Mouse (Mus musculus) mesoderm, embryonic 11.5 days (tissue): ENCODE measurements around the gene Mad2l2.
"Not testable (repeated sequence)": the region's sequence is repeated elsewhere in the genome, so short reads cannot be mapped to it uniquely, and the experiment has no call there.

Source experiments
- DNase-seq: peaks from one replicate; pipeline ENCODE4 v3.0.0-alpha.2; 2012; ENCODE audit warnings: low read depth, low spot score

Gene Mad2l2

DNA sequence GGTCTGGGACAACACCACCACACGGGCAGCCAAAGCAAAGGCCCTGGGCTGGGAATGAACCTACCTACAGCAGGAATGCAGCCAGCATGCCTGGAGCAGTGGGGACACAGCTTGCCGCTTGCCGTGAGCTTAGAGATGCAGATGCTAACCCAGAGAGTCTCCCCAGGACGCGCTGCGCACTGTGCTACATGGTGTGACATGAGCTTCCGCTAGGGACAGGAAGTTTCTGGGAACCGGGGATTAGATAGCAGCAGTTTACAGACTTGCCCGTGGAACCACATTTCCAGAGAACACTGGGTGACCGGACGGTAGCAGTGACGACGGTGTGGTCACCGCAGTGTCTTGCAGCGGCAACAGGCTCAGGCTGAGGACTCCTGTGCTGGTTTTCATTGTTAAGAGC, 39.4 kb downstream of the Mad2l2 start:
- no peak for DNase-seq

DNA sequence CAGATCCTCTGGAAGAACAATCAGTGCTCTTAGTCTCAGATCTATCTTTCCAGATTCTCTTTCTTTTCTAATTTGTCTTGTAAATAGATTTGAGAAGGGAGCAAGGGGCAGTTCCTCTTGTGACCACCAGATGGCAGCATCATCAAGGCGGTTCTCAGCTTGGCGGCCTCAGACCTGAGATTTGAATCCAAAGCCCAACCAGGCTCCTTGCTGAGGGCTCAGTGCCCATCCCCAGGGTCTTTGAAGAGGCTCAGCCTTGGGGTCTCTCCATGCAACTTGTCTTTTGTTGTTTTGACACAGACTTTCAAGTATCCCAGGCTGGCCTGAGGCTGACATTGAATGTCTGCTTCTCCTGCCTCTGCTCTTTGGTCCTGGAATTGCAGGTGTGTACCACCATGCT, 40.7 kb downstream of the Mad2l2 start:
- DNase-seq: peak; percentile 71

DNA sequence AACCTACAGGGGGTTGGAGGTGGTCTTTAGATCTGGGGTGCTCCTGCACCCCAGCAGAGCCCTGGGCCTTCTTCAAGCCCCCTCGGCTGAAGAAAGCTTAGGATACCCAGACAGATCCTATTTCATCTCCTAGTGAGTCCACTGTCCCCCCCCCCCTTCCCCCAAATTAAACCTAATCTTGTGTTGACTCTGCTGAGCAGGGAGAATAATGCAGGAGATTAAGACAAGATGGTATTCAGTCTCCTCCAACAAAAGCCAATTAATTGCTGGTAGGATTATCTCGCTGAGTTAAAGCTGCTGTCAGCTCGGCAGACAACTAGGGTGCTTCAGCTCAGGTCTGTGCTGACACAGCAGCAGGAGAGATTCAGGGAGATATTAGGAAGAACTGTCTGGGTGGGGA, 41.1 kb downstream of the Mad2l2 start:
- DNase-seq: no peak

DNA sequence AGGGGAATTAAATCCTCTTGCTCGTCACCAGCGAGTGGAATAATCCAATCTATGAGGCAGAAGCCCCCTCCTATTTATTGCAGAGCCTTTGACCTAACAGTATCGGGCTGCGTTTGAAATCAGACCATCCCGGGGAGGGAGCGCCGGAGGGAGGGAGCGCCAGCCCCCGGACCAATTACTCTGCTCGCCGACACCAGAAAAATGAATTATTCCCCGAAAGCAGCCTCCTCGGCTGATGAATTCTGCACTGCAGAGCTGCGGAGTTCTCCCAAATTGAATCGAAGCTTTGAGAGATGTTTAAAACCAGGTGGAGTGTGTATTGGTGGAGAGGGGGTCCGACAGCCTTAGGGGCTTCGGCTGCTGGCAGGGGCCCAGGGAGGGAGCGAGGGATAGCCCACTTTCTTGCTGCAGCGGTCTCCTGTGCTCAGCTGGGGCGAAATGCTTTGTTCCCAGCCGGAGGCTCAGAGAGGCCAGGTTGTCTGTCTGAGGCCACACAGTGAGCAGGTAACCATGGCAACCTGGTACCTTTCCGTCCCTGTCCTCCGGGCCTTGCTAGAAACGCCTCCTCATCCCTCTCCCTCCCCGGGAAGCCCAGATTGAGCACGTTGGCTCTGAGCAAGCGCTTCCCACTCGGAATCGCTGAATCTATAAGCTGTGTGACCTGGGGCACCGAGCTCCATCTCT, 43.8 kb downstream of the Mad2l2 start:
- peak; percentile 56 for DNase-seq

DNA sequence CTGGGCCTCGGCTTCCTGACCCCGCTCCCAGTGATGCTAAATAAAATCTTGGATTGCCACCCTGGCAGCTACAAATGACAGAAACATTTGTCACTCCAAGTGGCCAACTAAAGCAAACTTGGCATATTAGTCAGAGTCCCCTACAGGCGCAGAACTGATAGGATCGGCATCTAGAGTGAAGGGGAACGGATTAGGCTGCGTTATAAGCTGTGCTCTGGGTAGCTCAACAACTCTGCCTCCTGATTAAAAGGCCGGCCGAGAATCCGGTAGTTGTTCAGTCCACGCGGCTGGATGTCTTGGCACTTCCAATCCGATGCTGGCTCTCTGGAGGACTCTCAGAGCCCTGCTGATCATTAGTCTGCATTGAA, 44.3 kb downstream of the Mad2l2 start:
- DNase-seq: no peak

DNA sequence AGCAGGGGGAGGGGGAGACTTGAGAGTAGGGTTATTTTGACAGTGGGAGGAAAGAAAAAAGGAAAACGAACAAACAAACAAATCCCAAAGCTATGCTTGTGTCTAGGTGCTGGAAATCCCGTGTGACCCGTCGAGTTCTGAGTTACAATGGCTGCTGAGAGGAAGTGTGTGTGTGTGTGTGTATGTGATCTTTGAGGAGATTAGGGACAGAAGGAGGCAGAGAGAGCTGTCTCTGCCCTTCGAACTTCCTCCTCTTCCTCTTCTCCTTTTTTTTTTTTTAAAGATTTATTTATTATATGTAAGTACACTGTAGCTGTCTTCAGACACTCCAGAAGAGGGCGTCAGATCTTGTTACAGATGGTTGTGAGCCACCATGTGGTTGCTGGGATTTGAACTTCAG, 46.4 kb downstream of the Mad2l2 start:
- DNase-seq: not testable (repeated sequence)

DNA sequence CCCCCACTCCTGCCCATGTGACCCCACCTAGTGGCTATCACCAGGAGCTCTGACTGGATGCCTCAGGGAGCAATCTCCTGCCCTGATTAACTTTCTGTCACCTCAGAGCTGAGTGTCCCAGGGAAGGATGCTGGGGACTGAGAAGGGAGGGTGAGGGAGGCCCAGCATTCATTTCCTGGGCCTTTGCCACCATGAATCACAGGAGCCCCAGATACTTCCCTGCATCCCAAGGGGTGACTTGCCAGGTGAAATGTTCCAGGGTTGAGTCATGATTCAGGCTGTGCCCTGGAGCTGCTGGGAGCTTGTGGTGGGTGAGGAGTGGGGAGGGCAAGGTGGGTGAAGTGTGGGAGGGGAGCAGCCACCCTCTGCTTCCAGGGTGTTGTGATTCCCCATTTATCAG, 47.5 kb downstream of the Mad2l2 start:
- no peak for DNase-seq

DNA sequence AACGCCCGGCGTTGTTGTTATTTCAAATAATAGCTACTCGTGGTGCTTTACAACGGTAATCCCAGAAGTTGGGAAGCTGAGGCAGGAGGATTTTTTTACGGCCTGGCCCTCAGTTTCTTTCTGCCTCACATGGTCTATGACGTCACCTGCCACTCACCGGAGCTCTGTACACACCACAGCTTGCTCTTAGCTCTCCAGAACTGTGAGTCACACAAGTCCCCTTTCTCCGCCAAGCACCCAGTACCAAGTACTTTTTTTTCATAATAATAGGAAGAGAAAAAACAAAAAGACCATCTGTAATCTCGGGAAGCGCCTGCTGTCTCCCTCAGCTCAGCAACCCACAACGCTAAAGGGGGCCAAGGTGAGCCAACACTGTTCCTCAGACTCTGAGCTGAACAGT, 51.3 kb downstream of the Mad2l2 start:
- DNase-seq: no peak

DNA sequence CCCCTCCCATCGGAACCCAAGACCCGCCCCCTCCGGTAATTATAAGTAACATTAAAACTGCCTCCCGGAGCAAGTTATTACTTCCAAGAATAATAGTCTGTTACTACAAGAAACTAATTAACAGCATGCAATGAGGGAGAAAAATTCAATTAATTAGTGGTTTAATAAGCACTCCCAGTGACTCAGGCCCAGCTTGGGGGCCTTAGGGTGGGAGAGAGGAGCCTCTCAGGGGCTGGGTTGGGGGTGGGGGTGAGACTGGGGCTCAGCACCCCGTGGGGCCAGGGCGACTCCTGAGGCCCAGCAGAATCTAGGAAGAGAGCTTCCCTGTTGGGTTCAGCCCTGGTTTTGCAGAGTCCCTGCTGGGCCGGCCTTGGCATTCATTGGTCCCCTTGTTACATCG, 52.2 kb downstream of the Mad2l2 start:
- DNase-seq: no peak

DNA sequence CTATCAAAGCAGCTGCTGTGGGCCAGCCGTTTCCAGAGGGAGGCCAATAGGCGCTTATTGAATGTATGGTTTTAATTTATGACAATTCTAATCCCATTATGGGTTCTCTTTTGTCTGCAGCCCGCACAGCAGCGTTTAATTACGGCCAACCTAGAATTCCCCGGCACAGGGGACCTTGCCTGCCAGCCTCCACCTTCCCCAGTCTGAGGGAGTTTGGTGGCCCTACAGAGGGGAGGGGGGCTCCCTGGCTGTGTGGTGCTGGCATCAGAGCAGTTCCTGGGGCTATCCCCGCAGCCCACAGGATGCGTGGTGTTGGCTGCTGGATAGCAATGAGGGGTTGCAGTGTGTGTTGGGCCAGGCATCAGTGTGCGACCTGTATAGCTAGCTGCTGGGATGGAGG, 54.4 kb downstream of the Mad2l2 start:
- no peak for DNase-seq

DNA sequence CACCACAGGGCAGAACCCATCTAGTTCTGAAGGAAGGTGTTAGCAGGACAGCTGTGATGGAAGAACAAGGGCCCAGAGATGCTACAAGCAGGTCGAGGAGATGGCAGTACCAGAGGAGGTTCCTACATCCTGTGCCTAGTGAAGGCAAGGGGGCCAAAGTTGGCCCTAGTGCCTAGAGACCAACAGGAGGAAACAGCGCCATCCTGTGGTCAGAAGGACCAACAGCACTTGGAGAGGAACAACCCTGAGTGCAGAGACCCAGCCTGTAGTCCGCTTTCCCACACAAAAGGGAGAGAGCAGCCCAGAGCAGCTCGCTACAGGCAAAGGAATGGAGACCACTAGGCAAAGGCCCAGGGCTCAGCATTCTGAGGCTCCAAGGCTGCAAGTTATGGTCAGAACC, 55.6 kb downstream of the Mad2l2 start:
- DNase-seq: no peak

DNA sequence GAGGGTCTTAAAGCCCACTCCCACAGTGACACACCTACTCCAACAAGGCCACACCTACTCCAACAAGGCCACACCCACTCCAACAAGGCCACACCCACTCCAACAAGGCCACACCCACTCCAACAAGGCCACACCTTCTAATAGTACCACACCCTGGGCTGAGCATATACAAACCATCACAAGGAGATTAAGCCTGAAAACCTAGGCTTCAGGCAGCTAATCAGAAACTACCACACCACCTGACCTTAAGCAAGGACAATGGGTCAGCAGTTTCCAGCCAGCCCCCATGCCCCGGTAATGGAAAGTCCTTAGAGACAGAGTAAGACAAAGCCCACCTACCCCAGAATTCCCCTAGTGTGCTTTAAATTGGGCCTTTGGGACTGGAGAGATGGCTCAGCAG, 58.6 kb downstream of the Mad2l2 start:
- DNase-seq: not testable (repeated sequence)

DNA sequence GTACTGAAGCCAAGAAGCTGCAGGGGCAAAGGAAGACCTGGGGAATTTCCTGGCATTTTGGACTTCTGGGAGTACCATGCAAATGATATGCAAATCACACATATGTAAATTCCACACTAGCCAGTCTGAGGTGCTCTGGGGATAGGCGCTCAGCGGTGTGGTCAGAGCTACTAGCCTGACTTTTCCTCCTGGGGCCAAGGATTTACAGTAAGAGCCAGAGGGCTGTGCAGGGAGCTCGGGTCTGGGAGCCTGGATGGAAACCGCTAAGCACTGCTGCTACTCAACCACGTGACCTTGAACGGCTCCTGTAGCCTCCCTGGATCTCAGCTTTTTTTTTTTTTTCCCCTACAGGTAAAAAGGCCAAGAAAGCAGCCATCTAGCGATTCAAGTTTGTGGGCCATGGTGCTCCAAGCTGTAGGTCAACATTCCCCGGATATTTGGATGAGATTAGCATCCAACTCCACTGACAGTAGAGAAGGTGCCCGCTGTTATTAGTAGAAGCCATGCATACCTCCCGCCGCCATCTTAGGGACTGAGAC, 62.6 kb downstream of the Mad2l2 start:
- no peak for DNase-seq

DNA sequence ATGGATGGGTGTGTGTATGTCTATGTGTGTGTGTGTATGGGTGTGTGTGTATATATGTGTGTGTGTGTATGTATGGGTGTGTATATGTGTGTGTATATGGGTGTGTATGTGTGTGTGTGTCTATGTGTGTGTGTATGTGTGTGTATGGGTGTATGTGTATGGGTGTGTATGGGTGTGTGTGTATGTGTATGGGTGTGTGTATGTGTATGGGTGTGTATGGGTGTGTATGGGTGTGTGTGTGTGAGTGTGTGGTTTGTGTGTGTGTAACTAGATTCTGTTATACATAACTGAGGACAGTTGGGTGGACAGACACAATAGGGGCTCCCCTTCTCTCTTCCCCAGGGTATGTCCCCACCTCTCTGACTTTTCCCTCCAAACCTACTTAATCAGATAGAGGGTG, 64.2 kb downstream of the Mad2l2 start:
- no peak for DNase-seq
